Mouse (Mus musculus) urinary bladder, adult 2 months (tissue): ENCODE measurements around the gene Bivm. TPM values are rescaled to one million over a fixed set of nuclear protein-coding genes. Genes with fewer than 3 reads are reported as not detected.

ENCODE experiments used
- DNase-seq: peaks from one replicate; pipeline ENCODE4 v3.0.0; 2022; ENCODE audit warnings: low spot score
- polyA plus RNA-seq: library from polyadenylated mRNA; depleted of rRNA; stranded (reverse); fragments of >200 nt; gene quantifications from 2 replicates; pipeline ENCODE4 v1.2.3, GENCODE M21; 2012; rRNA removed

The Bivm gene
- polyA plus RNA-seq: 10.3 and 11.5 TPM in 2 replicates

- peak; percentile 50 for DNase-seq
Observed at GRCm38 (mm10) chr1:44118239-44119054, at the start of gene Bivm, which contains the start of gene Kdelc1. Gene Bivm, plus strand, starts transcription at chr1:44118957. Gene Kdelc1, minus strand, starts transcription at chr1:44118808.

DNA sequence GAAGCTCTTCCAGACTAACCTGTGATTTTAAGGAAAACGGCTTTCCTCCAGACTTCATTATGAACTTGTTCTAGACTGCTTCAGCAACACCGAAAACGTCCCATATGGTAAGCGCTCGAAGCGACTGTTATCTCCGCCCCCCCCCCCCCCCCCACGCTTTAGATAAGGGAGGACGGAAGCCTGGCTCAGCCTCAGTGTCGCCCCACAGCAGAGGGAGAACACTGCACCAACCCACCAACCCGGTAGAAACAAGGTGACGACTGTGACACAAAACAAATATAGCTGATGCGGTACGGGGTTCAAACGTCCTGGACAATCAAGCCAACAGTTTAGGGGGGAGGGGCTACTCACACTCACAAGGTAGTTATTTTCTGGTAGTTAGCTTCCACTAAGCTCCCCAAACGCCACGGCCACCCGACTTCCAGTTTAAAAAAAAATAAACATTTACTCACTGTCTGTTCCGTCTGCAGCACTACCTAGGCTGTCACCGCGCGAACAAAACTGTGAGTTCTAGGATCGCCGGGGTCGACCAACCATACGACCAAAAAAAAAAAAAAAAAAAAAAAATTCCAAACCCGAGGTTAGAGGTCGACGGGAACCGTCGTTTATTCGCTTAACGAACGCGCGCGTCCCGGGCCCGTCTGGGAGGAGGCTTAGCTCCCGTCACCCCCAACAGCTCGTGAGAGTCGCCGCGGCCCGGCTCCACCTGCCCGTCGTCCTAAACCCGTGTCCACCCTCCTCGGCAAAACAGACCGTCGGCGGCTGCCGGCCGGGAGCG, 17.1 kb upstream of the Bivm start:
- DNase-seq: no peak

DNA sequence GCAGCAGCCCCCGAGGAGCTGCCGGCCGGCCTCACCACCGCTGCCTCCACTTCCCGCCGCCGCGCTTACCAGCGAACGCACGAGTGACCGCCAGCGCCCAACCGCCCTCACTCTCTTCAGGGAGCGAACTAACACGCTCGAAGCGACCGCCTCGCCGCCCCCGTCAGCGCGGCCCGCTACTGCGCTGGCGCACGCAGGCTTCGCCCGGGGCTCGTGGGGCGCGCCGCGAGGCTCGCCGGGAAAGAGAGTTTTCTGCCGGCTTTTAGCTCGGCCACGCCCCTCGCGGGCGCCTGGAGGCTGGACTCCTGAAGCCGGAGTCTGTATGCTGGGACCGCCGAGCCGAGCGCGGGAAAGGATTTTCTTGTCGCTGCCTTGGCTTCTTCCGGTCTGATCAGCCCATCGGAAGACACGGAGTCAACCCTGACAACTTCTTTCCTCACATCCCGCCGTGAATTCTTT, 16.5 kb upstream of the Bivm start, which contains the start of gene Tex30:
Gene Tex30 (minus strand): TSS at position 183 of the 459 bp plus-strand sequence.
- peak; percentile 87 for DNase-seq

DNA sequence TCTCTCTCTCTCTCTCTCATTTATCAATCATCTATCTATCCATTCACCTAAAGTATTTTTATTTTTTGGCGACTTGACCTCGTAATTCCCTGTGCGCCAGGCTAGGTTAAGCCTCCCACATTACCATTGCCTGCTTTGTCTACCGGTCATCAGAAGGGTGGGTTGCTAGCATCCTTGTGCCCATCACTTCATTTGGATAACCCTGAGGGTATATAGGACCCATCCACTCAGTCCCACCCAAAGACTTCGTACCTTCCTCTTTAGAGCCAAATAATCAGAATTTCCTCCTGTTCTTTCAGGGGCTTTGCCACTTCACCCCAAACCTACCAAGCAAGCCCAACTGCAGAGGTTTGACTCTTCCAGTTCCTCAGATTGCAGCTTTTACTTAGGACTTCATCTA, 15.8 kb upstream of the Bivm start:
- no peak for DNase-seq

GRCm38 (mm10) chr1:44117571-44117970, 1.2 kb upstream of the Bivm start:
- no peak for DNase-seq

DNA sequence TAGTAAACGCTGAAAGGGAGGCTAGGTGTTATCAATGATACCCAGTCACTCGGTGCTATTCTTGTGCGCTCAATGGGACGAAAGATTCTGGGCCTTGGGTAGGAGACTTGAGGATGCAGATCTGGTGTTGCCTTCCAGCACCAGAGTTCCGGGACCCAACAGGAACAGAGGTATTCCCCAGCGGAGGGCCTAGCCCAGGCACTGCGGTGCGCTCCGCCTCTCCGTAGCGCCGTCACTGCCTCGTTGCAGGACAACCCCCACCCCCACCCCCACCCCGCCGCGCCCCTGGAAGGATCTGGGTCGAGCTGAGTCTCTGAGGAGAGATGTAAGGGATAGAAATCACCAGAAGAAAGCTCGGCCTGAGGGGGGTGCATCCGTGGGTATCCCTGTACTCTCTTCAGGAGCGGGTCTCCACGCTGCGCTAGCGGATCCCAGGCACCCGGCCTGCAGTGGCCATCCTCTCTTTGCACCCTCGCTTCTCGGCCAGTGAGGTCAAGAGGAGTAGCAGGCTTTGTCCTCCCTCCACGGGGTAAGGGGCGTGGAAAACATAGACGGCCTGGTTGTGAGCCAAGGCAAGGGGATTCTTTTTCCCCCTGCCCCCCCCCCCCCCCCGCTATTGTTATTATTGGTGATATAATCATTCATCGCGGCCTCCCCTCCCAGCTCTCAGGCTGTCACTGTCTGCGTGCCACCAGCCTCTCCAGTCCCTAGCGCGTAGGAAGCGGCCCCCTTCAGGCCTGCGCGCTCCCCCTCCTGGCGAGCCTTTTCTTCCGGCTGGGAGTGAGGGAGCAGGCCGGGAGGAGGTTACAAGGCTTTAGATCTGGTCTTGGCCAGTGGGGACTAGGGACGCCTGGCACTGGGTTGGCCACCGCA, 680 bp downstream of the Bivm start:
- peak; percentile 68 for DNase-seq

DNA sequence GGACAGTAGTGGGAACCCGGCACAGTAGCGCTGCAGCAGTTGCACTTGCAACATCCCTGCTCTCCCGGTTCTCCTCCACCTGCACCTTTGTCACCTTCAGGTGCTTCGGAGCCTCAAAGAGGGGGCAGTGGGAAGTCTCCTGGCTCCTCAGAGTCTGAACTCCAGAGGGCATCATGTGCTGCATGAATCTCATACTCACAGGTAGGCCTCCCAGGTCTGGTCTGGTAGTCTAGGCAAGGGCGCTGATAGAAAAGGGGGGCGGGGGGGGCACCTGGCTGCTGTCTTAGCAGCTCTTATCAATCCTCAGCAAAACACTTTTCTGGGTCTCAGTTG, 1.3 kb downstream of the Bivm start:
- no peak for DNase-seq

- no peak for DNase-seq
Observed at GRCm38 (mm10) chr1:44122256-44122655, 3.5 kb downstream of the Bivm start.

DNA sequence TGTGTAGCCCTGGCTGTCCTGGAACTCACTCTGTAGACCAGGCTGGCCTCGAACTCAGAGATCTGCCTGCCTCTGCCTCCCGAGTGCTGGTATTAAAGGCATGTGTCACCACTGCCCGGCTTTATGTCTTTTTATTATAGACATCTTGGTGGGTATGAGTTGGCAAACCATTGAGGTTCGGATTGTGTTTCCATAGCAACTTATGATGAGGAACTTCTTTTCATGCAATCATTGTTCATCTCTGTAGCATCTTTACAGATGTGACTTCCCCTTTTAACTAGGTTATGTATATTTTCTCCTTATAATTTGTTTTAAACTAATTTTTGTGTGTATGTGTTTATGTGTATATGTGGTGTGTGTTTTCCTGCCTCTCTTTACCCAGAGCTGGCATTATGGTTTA, 6.8 kb downstream of the Bivm start:
- DNase-seq: no peak

GRCm38 (mm10) chr1:44129929-44130581, 11.3 kb downstream of the Bivm start:
- no peak for DNase-seq

- DNase-seq: no peak
Observed at GRCm38 (mm10) chr1:44140232-44140631, 21.5 kb downstream of the Bivm start.

DNA sequence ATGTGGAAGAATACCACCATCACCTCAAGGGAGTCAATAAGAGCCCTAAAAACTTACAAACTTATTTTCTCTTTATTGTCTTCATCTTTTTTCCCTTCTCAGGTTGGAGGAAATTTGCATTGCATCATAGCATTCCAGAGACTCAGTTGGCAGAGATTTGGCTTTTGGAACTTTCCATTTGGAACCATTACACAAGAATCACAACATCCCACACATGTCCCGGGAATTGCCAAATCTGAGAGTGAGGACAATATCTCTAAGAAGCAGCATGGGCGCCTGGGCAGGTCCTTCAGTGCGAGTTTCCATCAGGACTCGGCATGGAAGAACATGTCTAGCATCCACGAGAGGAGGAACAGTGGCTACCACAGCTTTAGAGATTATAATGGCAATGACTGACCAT, 24.0 kb downstream of the Bivm start:
- DNase-seq: no peak

DNA sequence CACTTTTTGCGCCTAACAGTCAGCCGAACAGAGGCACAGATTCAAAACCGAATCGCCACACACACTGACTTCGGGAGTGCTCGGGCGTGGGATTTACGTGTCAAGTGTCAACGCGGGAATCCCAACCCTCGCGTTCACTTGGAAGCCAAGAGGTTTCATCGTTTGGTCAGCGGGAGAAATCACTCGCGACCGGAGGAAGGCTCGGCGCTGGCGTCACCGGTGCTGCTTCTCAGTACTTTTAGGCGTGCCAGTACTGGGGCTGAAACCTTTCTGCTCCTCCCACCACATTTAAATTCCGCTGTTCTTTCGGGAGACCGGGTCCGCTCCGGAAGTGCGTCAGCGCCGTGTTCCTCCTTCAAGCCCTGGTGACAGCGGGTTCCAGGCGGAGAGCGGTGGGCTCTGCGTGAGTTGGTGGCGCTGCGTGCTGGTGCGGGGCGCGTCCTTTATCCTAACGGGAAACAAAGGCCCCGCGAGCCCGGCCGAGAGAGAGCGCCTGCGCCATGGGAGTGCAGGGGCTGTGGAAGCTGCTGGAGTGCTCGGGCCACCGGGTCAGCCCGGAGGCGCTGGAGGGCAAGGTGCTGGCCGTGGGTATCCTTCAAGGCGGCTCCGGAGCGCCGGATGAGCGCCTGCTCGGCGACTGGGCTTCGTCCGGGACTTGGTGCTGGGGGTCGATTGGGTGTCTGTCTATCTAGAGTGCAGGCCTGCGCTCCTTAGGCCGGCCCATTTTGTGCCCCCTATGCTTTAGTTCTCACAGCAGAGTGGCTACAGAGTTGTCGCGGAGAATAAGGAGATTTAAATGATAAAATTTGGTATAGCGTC, 29.0 kb downstream of the Bivm start, which contains the start of gene Ercc5:
Gene Ercc5 (plus strand): TSS at position 182 of the 819 bp plus-strand sequence.
- DNase-seq: peak; percentile 78

- no peak for DNase-seq
Observed at GRCm38 (mm10) chr1:44148706-44149105, 29.9 kb downstream of the Bivm start.

- no peak for DNase-seq
Observed at GRCm38 (mm10) chr1:44155287-44155686, 36.5 kb downstream of the Bivm start.

DNA sequence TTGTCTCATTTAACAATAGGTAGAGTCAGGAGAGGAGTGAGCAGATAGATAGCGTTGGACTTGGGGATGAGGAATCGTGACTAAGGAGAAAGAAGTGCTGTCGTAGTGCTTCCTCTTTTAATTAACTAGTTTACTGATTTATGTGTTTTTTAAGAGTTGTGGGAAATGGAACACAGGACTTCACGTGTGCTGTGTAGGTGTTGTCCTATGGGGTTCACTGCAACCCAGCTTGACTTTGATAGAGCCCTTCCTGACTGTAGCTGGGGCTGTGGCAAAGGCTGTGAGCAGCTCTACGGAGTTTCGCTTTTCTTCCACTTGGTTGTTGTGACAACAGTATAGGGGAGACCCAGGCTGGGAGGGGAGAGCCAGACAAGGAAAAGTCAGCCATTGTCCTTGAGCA, 39.6 kb downstream of the Bivm start:
- no peak for DNase-seq

- no peak for DNase-seq
Observed at GRCm38 (mm10) chr1:44161818-44162217, 43.1 kb downstream of the Bivm start.

- DNase-seq: no peak
Observed at GRCm38 (mm10) chr1:44162389-44162788, 43.6 kb downstream of the Bivm start.

DNA sequence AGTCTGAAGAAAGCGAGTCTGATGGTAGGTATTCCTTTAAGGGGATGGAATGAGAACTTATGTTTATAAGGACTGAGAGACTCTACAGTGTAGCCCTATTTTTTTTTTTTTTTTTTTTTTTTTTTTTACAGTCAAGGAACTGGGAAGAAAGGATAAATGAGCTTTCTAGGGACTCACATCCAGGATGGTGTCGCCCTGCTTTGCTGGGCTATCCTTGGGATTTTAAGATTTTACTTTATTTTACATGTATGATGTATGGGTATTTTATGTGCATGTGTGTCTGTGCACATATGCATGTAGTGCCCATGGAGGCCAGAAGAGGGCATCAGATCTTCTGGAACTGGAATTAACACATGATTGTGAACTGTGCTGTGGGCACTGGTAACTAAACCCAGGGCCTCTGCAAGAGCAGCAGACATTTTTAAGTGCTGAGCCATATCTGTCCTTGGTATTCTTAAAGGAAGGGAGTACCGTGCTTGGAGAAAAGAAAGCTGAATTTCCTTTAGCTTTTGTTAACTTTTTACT, 49.2 kb downstream of the Bivm start:
- DNase-seq: no peak

GRCm38 (mm10) chr1:44172656-44173055, 53.9 kb downstream of the Bivm start:
- DNase-seq: no peak
